Mouse (Mus musculus) ovary, adult 18-20 months (tissue): Measurements from ENCODE around the gene Gm8267.
"Not testable (repeated sequence)": the region's sequence is repeated elsewhere in the genome, so short reads cannot be mapped to it uniquely, and the experiment has no call there.

Source experiments
- DNase-seq: peaks from one replicate; pipeline ENCODE4 v3.0.0; 2022; ENCODE audit warnings: low spot score, mixed read lengths

Gene Gm8267

DNA sequence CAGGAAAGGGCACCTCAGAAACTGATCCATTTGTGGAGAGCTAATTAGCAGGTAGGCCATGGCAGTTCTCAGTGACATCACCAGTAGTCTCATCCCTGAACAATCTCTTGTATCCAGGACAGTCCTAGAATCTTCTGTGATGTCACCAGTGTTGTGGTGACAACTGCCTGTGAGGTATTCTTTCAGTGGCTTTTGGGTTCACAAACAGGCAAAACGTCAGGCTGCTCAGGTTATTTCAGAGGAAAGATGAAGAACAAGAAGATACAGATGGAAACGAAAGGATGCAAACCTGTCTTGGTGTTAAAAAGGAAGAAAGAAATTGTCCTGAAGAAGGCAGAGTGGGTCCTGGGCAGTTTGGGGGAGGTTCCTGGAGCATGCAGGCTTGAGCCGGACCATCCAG lies at the start of gene Gm8267:
Gene Gm8267, minus strand, starts transcription at position 101 of the 400 bp plus-strand sequence.
- no peak for DNase-seq

- DNase-seq: not testable (repeated sequence)
These were observed 39.6 kb upstream of the Gm8267 start for GRCm38 (mm10) chr14:44789537-44790382.

DNA sequence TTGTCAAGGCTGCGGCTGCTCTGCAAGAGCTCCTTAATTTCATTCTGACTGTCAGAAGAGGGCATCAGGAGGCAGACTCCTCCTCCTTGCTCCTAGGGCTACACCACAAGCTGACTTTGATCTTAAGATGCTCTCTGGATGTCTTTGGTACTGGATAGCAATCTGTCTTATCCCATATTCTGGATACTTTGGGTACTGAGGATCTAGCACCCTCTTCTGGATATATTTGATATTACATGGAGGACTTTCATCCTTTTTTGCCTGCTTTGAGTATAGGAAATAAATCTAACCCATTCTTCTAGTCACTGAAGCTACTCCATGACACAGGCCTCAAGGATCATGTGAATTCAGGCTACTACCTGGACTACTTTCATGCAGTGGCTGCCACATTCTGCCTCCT lies 7.4 kb downstream of the Gm8267 start:
- not testable (repeated sequence) for DNase-seq

DNA sequence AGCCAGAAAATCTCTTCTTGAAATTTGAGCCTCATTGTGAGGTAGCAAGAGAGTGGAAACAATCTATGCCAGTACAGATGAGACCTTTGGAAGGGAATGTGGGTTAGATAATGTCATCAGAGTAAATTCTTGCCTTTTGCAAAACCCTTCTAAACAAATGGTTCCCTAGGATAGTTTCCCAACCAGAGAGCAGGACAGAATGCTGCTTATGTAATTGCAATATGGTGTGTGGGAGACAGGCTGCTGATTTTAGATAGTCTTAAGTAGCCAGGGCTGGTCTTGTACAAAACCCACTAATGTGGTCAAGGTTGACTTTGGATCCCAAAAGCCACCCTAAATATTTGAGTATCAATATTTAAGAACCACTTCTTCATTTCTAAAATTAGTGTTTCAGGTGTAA lies 19.4 kb downstream of the Gm8267 start:
- not testable (repeated sequence) for DNase-seq

DNA sequence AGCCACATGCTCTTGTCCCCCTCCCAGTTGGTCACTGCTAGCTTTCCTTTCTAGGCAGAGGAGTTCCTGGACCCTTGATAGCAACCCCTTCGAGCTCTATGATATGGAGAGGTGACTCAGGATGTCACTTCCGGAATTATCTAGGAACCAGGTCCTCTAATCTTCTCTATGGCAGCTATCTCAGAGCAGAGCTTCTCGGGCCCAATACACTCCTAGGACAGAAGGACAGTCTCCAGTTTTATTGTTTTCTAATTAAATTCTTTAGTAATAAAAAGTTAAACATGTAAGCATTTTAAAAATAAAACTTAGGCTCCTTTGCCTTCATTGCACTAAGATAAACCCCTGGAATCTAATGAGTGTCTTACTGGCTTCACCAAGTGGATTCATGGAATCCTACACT lies 43.8 kb downstream of the Gm8267 start, which contains the start of gene Gm8257:
Gene Gm8257, minus strand, starts transcription at position 101 of the 400 bp plus-strand sequence.
- DNase-seq: not testable (repeated sequence)
